Mouse (Mus musculus) lung, postnatal 0 days (tissue): ENCODE data around the gene G6pc. TPM values are rescaled to one million over a fixed set of nuclear protein-coding genes. Genes with fewer than 3 reads are reported as not detected.

ENCODE experiments used
- ATAC-seq: fragments of 200-750 bp; cut with Nextera tagmentation; 2 replicates; pipeline ENCODE4 v1.8.0; 2017; ENCODE audit warnings: moderate library complexity
- DNase-seq: peaks from one replicate; pipeline ENCODE4 v3.0.0-alpha.2; 2016; ENCODE audit warnings: low spot score
- H3K27ac ChIP-seq: fragments of 300-500 bp; sonication (generic); 2 replicates; pipeline ENCODE4 v1.5.1; 2014; ENCODE audit warnings: antibody characterized with exemption, mild to moderate bottlenecking, low read length, mixed read lengths
- H3K27me3 ChIP-seq: fragments of 300-500 bp; sonication (generic); replicated peaks from 2 replicates; pipeline ENCODE4 v1.6.1; 2014; ENCODE audit warnings: low read length, mixed read lengths; ENCODE audit not compliant: insufficient read depth
- H3K36me3 ChIP-seq: fragments of 300-500 bp; sonication (generic); 2 replicates; pipeline ENCODE4 v1.6.1; 2014; ENCODE audit warnings: low read length, mixed read lengths; ENCODE audit not compliant: insufficient read depth
- H3K4me1 ChIP-seq: fragments of 300-500 bp; sonication (generic); 2 replicates; pipeline ENCODE4 v1.6.1; 2014; ENCODE audit warnings: antibody characterized with exemption, low read depth, low read length, mixed read lengths; ENCODE audit not compliant: insufficient read depth
- H3K4me2 ChIP-seq: fragments of 300-500 bp; sonication (generic); replicated peaks from 2 replicates; pipeline ENCODE4 v1.6.1; 2014; ENCODE audit warnings: low read depth, mild to moderate bottlenecking, low read length, moderate library complexity, mixed read lengths
- H3K4me3 ChIP-seq: fragments of 300-500 bp; sonication (generic); 2 replicates; pipeline ENCODE4 v1.5.1; 2014; ENCODE audit warnings: low read depth, low read length
- H3K9ac ChIP-seq: fragments of 300-500 bp; sonication (generic); replicated peaks from 2 replicates; pipeline ENCODE4 v1.6.1; 2014; ENCODE audit warnings: low read depth, mild to moderate bottlenecking
- H3K9me3 ChIP-seq: fragments of 300-500 bp; sonication (generic); 2 replicates; pipeline ENCODE4 v1.6.1; 2016; ENCODE audit warnings: low read length, mixed read lengths
- CTCF ChIP-seq: IDR thresholded peaks from 2 replicates; pipeline ENCODE4 v1.5.1; 2016; ENCODE audit warnings: antibody characterized with exemption, mild to moderate bottlenecking
- EP300 ChIP-seq: IDR thresholded peaks from 2 replicates; pipeline ENCODE4 v1.6.1; 2016; ENCODE audit warnings: antibody characterized with exemption, mild to moderate bottlenecking, control low read depth
- WGBS: fragments of 180-500 bp; shearing (Covaris S2); extraction: QIAGEN DNeasy Blood & Tissue Kit; methylation state at CpG from one replicate; pipeline ENCODE4 v1.1.7; 2014; 5-methylcytosine and 5-hydroxymethylcytosine counted together
- polyA plus RNA-seq: library from polyadenylated mRNA; unstranded; fragments of >200 nt; fragmentation: Nextera tagmentation; extraction: Ambion mirVana; gene quantifications from 2 replicates; pipeline ENCODE4 v1.2.1, GENCODE M21; 2015

The G6pc gene
- polyA plus RNA-seq, 1 experiment from 2014 or later = 0.07 TPM

- no peaks in the 10 kb centered on the region for H3K36me3 ChIP-seq
- DNase-seq (no peak), ATAC-seq (no peak)
- H3K9me3 ChIP-seq = no peaks in the 10 kb centered on the region
- H3K27ac ChIP-seq = no peak overlapping the region
- 68% methylated on average over 3 of the region's 3 CpGs for WGBS
- TF ChIP-seq EP300 = no peak
- no peak overlapping the region for H3K4me2 ChIP-seq
- H3K4me1 ChIP-seq = no peaks in the 10 kb centered on the region
- no peaks in the 10 kb centered on the region for H3K27me3 ChIP-seq
- H3K9ac ChIP-seq = no peak overlapping the region
- H3K4me3 ChIP-seq = no peak overlapping the region
Measured at GRCm38 (mm10) chr11:101351721-101352111, 15.6 kb upstream of the G6pc start.

GRCm38 (mm10) chr11:101353436-101353835, 13.9 kb upstream of the G6pc start:
- Histone ChIP-seq H3K9me3 (no peaks in the 10 kb centered on the region), H3K9ac (no peak overlapping the region), H3K4me2 (no peak overlapping the region), H3K27ac (no peak overlapping the region), H3K4me3 (no peak overlapping the region), H3K27me3 (no peaks in the 10 kb centered on the region), H3K36me3 (no peaks in the 10 kb centered on the region), H3K4me1 (no peaks in the 10 kb centered on the region)
- no peak for TF ChIP-seq CTCF
- no peak for TF ChIP-seq EP300
- 86% methylated on average over 12 of the region's 12 CpGs for WGBS
- ATAC-seq (no peak), DNase-seq (no peak)

GRCm38 (mm10) chr11:101354438-101355010, 12.8 kb upstream of the G6pc start:
- Histone ChIP-seq H3K4me1 (no peaks in the 10 kb centered on the region), H3K9me3 (no peaks in the 10 kb centered on the region), H3K4me2 (no peak overlapping the region), H3K27ac (no peak overlapping the region), H3K27me3 (no peaks in the 10 kb centered on the region), H3K36me3 (no peaks in the 10 kb centered on the region), H3K9ac (no peak overlapping the region), H3K4me3 (no peak overlapping the region)
- TF ChIP-seq CTCF (peak; percentile 36; the same call in 1 of the 2 replicates), EP300 (no peak)
- no peak for DNase-seq
- 80% methylated on average over 5 of the region's 5 CpGs for WGBS
- no peak for ATAC-seq

- Histone ChIP-seq H3K27ac (no peak overlapping the region), H3K9me3 (no peaks in the 10 kb centered on the region), H3K36me3 (no peaks in the 10 kb centered on the region), H3K27me3 (no peaks in the 10 kb centered on the region), H3K4me2 (no peak overlapping the region), H3K9ac (no peak overlapping the region), H3K4me3 (no peak overlapping the region), H3K4me1 (no peaks in the 10 kb centered on the region)
- DNase-seq = no peak
- WGBS = 86% methylated on average over 2 of the region's 2 CpGs
- no peak for TF ChIP-seq EP300
- no peak for TF ChIP-seq CTCF
- ATAC-seq = no peak
Measured at GRCm38 (mm10) chr11:101355916-101356315, 11.4 kb upstream of the G6pc start.

- ATAC-seq (no peak), DNase-seq (no peak)
- no peaks in the 10 kb centered on the region for H3K36me3 ChIP-seq
- H3K9ac ChIP-seq = no peak overlapping the region
- H3K9me3 ChIP-seq = no peaks in the 10 kb centered on the region
- no peak for TF ChIP-seq CTCF
- TF ChIP-seq EP300 = no peak
- H3K4me1 ChIP-seq = no peaks in the 10 kb centered on the region
- H3K27me3 ChIP-seq = no peaks in the 10 kb centered on the region
- H3K4me2 ChIP-seq = no peak overlapping the region
- WGBS = 58% methylated on average over 3 of the region's 3 CpGs
- H3K4me3 ChIP-seq = no peak overlapping the region
- H3K27ac ChIP-seq = no peak overlapping the region
Measured at GRCm38 (mm10) chr11:101357505-101358182, 9.7 kb upstream of the G6pc start.

- Histone ChIP-seq H3K27ac (peak overlapping the region; percentile 76), H3K9ac (no peak overlapping the region), H3K4me1 (no peaks in the 10 kb centered on the region), H3K36me3 (no peaks in the 10 kb centered on the region), H3K9me3 (no peaks in the 10 kb centered on the region), H3K4me3 (no peak overlapping the region), H3K27me3 (no peaks in the 10 kb centered on the region), H3K4me2 (no peak overlapping the region)
- 60% methylated on average over 9 of the region's 9 CpGs for WGBS
- ATAC-seq (no peak), DNase-seq (no peak)
- TF ChIP-seq CTCF (no peak), EP300 (no peak)
Measured at GRCm38 (mm10) chr11:101359776-101360175, 7.6 kb upstream of the G6pc start.
